Mouse (Mus musculus): ENCODE results near the gene Xpo4.
"Not testable (repeated sequence)": the region's sequence is repeated elsewhere in the genome, so short reads cannot be mapped to it uniquely, and the experiment has no call there.

Gene Xpo4

DNA sequence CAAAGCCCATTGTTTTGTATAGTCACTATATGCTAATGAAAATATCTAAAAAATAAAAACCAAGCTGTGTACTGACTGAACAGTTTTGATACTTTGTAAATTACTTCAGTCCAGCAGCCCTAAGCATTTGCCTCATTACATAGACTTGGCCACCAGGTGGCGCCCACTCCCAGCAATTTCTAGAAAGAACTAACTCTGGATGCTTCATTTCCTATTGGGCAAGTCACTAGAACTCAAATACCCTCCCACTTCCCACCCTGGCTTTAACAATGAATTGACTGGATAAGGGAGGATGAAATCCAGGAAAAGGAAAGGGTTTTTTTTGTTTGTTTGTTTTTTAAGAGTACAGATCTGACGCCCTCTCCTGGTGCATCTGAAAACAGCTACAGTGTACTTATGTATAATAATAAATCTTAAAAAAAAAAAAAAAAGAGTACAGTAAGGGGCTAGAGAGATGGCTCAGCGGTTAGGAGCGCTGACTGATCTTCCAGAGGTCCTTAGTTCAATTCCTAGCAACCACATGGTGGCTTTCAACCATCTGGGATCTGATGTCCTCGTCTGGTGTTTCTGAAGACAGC, 14.8 kb upstream of the Xpo4 start:
- peak; percentile 83 for DNase-seq

DNA sequence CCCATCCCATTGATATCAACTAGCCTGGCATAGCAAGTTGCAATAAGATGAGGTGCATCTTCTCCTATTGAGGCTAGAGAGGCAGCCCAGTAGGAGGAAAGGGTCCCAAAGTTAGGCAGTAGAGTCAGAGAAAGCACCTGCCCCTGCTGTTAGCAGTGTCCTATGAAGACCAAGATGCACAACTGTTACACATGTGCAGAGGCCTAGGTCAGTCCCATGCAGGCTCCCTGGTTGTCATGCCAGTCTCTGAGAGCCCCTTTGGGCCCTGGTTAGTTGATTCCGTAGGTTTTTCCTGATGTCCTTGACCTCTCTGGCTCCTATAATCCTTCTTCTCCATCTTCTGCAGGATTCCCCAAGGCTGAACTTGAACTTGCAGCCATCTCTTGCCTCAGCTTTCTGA, 14.3 kb upstream of the Xpo4 start:
- no peak for DNase-seq

DNA sequence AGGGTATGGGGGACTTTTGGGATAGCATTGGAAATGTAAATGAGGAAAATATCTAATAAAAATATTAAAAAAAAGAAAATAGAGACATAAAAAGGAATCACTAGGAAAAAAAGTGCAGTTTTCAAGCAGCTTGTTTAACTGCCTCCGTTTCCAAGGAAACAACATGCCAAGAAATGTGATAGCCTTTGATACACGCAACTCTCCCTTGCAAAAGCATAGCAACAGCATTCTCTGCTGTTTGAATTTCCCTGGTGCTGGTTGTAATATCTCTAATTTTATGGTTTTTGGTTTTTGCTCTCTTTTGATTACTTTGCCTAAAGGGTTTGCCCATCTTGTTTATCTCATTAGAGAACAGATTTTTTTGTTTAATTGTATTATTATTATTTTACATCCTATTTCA, 10.3 kb upstream of the Xpo4 start:
- DNase-seq: no peak

DNA sequence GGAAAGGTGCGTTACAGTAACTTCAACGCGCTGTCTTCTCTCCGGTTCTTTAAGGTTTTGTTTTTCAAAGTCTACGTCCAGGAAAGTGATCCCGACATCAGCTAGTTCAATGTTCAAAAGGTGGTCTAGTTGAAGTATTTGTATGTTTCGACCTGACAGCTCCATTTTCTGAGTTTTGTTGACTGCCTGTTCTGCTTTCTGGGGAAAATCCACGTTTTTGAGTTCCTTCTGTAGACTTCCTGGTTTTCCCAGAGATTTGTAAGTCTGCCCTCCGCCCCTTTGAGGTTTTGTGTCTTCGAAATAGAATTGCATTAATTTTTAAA, 359 bp upstream of the Xpo4 start:
- DNase-seq: no peak

DNA sequence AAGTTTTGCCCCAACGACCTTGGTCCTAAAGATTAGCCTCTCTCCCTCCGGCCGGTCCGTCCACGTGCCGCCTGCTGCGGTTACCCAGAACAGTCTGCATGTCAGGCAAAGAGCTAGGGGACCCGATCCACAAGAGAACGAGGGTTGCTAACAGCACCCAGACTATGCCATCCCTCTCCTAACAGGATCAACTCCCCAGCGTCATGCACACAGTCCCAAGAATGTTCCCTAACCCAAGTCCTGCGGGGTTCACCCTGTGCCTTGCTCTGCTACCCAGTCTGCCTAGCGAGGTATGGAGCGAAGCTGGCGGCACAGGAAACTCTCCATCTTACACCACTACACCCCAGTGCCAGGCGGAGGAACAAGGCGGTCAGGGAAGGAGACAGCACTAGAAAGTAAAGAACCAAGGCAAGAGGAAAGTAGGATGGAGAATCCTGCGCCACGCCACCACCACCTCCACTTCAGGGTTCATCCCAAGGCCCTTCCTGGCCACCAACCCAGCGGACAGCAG, 864 bp downstream of the Xpo4 start:
- no peak for DNase-seq

DNA sequence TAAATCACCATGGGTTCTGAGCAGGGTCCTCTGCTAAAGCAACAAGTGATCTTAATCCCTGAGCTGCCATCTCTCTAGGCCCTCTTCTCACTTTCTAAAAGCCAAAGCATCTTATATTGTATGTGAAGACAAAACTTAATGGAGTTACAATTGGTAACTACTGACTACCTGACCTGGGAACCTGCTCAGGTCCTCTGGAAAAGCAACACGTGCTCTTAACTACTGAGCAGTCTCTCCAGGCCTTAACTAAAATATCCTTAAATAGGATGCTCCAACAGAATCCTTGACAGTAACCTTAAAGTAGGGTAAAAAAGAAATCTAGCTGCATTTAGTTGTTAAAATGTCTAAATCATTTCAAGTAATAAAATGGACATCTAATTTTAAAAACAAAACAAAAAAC, 1.6 kb downstream of the Xpo4 start:
- DNase-seq: no peak

DNA sequence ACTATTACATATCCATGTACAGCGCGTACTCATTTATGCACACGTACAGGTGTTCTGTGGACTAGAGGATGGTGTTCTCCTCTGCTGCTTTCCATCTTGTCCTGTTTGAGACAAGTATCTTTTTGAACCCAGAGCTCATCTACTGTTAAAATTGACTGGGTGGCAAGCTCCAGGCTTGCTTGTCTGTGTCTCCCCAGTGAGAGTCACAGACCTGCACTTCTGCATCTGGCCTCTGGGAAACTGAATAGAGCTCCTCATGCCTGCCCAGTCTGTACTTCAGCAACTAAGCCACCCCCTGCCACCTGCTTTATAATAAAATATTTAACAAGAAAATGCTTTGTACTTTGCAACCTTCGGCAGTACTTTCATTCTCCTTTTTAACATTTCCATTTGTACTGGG, 6.9 kb downstream of the Xpo4 start:
- DNase-seq: no peak

DNA sequence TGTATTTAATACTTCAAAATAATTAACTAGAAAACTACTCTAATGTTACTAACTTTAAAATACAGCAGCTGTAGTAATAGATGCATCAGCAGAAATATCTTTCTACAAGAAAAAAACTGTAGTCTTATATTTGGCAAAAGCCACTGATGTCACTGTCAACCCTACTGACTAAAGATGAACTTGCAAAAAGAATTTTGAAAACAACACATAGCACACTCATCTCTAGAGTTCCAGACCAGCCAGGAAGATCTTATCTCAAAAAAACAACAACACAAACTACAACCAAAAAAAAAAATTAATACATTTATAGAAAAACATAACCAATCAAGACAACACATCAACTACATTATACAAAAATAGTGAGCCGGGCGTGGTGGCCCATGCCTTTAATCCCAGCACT, 7.7 kb downstream of the Xpo4 start:
- no peak for DNase-seq

DNA sequence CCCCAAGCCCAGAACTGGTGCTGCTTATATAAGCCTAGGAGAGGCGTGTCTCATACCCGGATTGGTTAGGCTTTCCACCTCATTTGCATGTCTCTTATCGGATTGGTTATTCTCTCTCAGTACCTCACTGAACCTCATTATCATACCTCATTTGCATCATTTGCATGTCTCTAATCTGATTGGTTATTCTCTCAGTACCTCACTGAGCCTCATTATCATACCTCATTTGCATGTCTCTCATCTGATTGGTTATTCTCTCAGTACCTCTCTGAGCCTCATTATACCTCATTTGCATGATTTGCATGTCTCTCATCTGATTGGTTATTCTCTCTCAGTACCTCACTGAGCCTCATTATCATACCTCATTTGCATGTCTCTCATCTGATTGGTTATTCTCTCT, 8.7 kb downstream of the Xpo4 start:
- DNase-seq: not testable (repeated sequence)

DNA sequence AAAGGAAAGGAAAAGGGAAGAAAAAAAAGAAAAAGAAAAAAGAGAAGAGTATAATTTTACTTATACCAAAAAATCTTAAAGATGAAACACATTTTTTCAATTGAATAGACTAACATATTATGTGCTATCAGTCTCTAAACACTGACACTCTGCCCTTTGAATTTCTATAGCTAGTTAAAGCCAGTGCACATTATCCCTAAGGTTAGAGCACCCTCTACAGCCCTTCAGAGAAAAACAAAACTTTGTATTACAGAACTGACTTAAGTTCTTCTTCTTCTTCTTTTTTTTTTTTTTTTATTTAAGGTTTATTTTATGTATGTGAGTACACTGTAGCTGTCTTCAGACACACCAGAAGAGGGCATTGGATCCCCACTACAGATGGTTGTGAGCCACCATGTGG, 15.7 kb downstream of the Xpo4 start:
- DNase-seq: no peak

DNA sequence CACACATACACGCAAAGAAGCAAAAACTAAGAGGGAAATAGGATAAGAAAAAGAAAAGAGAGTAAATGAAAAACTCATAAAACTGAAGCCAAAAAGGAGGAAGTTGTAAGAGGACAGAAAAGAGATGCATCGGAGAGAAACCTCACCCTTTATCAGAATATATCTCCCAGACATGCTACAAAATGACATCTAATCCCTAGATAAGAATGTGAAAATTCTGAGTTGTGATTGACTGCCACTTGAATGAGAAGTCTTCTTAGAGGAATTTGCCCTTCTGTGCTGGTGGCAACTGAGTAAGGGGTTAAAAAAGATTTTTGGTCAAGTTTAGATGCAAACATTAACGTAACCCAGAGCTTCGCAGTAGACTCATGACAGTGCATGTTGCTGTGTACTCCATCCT, 19.1 kb downstream of the Xpo4 start:
- no peak for DNase-seq

DNA sequence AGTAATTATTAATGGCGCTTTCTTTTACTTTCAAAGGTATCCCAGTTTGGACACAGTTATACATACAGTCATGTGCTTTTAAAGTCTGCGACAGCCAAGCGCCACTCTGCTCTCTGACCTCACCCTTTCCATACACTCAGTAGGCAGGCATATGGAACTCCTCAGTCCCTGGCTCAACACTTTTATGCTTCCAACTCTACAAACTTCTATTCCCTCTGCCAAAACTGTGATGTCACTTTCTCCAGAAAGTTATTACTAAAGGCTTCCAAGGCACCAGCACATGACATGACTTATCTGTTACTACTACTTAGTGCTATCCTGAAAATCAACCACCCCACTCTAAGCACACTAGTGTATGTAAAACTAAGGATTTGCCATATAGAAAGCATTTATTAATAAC, 26.1 kb downstream of the Xpo4 start:
- DNase-seq: no peak

DNA sequence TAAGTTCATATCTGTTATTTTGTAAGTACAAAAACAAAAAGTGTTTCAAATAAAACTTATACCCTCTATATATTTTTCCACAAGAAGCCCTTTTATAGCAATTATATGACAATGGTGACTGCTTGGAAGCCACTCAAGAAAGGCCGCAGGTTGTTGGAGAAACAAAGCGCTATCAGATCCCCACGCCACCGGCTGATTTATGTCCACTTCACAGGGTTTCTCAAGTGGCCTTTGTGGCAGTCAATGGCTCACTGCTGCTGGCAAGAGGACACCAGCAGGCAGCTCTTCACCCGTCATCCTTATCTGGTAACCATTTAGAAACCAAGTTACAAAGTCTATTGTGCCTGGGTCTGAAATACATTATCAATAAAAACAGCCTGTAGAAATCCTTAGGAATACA, 31.1 kb downstream of the Xpo4 start:
- DNase-seq: no peak

DNA sequence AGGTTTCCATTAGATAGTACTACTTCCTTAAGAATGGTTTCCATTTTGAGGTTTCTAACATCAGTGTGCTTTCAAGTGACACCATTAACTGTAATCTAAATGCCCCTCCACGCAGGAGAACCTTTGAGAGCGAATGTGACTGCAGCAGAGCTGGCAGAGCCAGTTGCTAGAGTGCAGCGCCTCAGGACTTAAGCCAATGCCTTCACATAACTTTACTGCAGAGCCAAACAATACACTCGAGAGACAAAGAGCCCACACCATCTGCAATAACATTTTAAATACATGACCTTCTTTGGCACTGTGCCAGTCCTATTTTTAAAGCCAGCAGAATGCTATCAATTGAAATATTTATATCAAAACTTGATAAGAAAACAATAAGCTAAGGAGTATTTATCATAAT, 35.6 kb downstream of the Xpo4 start:
- DNase-seq: no peak

DNA sequence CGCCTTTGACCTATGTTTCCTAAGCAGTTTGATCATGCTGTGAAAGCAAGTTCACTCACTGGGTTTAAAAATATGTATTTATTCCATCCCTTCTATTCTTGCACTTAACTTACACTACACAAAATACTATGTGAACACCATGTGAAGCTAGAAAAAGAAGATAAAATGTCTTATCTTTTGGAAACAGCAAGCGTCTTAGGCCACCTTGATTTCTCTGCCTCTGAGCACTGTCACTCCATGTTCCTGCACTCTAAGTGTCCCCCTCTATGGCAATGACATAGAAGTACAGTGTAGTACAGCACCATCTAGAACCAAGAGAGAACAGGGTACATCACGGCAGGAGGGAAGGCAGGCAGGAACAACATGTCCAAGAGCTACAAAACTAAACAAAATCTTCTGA, 42.3 kb downstream of the Xpo4 start:
- DNase-seq: no peak

DNA sequence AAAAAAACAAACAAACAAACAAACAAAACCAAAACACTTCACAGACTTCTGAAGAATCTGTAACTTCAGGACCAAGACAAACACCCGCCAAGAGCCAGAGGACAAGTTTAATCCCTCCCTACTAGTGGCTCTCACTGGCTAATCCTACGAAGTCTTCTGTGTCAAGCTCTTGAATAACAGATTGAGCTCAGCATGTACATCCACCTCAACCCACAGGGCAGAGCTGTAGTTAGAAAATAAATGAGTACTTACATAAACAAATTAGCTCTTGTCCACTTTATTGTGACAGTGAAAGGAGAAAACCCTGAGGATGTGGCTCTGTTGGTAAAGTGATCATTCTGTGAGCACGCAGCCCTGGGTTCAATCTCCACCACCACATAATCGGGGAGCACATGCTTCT, 43.5 kb downstream of the Xpo4 start:
- peak; percentile 34 for DNase-seq

DNA sequence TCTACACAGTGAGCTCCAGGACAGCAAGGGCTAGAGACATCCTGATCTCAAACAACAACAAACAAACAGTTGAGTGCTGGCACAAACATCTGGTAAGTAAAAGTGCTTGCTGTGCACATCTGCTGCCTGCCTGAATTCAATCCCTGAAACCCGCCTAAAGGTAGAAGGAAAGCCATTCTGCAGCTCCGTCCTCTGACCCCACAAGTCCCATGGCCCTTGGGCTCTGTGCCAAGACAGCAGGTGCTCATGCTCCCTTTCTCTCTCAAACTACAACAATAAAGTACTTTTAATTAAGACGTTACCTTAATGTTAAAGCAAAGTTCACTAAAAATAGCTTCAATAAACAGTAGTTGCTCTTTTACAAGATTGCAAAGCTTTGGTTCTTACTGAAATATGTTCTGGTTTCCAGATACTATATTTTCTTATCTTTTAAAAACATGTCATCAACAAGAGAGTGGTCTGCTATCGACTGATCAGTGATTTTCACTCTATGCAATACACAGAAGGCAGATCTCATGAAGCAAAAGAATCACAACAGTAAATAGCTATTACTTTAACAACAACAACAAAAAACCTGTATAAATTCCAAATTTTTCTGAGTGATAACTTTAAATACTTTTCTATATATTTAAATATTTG, 44.5 kb downstream of the Xpo4 start:
- DNase-seq: no peak

DNA sequence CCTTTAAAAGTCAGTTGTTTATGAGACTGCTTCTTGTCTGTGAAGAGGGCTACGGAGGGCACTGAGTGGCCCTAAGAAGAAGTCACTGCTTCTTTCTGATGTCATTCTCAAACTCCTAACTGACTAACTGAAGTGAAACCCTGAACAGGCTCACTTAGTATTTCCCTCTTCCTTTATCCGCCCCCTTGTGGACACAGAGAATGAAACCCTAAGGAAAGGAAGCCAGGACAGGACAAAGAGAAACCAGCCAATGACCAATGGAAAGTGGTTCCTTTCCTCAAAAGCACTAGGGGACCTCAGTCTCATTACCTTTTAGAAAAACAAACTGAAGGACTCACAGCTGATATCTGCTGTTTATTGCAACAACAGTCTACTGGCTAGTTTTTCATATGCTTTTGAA, 45.7 kb downstream of the Xpo4 start:
- no peak for DNase-seq

DNA sequence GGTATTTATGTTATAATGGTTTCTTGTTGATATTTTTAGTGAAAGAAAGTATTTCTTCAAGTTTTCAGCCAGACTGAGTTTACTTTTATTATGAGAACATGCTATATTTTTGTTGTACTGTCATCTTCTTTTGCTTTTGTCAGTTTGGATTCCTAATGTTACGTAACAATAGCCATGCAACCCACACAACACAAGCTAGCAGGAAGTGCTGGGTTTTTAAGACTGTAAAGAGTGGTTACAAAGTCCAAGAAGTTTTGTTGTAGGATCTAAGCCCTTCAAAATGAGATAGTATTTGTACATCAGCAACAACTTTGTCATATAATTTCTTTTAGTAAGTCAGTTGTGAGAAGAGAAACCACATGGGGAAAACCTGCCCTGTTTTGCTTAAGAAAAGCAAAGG, 47.6 kb downstream of the Xpo4 start:
- DNase-seq: no peak

DNA sequence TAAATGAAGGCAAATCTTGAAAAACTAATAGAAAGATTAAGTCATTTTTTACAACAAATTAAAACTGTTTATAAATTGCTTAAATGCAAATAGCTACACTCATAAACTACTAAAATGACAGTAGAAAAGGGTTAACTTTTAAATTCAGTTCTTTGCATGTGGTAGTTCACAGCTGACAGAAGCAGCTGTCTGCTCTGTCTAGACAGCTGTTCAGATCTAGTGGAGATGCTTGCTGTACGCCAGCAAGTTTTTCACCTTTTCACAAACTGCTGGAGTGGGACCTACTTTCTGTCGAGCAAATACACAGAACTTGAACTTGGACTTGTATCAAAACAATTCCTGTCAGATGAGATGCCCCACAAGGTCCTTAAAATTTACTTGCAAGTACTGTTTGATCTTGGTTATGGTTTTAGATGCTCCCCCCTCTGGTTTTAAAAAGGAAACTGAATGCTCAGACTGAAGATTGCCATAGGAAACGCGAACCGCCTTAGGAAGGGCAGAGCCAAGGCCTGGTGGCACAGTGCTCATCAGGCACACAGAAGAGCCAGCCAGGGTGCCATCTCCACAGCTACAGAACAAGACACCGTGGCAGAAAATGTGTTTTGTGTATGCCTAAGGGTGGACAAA, 48.8 kb downstream of the Xpo4 start:
- no peak for DNase-seq

DNA sequence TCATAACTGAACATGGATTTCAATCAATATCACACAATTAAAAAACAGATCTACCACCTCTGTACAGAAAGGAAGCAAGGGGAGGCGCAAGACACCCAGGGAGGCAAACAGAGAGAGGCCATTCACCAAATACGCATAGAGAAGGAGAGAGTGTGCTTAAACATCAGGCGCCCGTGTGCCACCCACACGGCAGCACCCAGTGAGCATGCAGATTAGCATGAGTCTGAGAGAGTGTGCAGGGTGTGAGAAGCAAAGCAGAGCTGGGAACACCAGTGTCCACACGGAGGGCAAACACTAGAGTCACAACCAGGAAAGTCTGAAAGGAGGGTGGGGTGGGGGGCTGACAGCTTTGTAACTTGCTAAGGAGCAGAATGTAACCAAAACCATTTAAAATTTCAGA, 49.4 kb downstream of the Xpo4 start:
- DNase-seq: no peak

DNA sequence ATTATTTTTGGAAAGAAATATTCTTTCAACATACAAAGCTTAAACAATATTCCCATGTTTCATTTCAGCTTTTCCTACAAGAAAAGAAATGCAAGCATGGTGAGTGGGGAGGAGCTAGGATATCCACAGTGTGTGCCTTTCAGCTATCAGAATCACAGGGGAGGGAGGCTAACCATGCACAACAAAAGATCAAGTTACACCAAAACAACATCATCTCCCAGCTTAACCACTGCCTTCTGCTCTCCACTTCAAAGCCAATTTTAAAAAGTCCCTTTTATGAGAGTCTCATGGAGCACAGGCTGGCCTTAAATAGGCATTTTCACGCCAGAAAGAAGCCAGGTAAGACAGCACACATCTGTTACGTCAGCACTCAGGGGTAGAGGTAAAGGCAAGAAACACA, 54.2 kb downstream of the Xpo4 start:
- DNase-seq: no peak

DNA sequence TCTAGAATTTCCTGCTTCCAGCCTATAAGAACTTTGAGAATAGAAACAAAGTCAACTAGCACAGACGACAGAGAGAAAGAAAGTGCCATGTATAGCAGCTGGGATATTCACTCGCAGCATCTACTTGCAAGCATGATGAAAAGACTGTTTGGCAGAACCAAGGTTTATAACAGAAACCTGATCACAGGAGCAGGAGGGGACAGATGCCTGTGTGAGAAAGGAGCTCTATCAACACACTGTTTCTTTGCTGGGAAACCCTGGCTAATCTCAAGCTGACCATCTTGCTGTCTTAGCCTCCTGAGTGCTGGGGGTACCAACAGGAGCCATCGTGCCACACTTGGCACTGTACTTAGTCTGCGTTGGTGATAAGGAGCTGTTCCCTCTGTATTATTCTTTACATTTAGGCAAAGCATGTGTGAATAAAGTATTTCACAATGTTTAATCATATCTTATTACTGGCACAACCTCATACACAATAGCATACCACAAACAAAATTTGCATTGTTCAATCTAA, 55.4 kb downstream of the Xpo4 start:
- DNase-seq: no peak

DNA sequence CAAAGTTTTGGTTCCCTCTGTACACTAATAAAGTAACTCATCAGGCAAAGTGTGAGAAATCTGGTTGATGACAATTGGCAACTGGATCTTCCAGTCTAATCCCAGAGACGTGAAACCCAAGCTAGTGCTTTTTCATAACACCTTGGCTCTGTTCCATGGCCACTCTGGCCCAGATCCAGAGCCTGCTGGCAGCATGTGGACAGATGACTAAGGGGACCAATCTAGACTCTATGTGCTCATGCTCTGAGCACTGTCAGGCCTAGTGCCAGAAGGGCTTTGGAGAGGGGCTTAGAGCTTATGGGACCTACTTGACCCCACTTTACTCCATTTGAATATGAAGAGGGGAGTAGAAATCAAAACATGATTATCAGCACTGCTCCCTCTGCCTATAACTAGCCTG, 57.7 kb downstream of the Xpo4 start:
- peak; percentile 95 for DNase-seq
